Mouse (Mus musculus) urinary bladder, postnatal 25 days (tissue): ENCODE measurements around the gene Gm2000.
"Not testable (repeated sequence)": the region's sequence is repeated elsewhere in the genome, so short reads cannot be mapped to it uniquely, and the experiment has no call there.

ENCODE experiments used
- DNase-seq: peaks from one replicate; pipeline ENCODE4 v3.0.0; 2022; ENCODE audit warnings: low spot score

The Gm2000 gene

DNA sequence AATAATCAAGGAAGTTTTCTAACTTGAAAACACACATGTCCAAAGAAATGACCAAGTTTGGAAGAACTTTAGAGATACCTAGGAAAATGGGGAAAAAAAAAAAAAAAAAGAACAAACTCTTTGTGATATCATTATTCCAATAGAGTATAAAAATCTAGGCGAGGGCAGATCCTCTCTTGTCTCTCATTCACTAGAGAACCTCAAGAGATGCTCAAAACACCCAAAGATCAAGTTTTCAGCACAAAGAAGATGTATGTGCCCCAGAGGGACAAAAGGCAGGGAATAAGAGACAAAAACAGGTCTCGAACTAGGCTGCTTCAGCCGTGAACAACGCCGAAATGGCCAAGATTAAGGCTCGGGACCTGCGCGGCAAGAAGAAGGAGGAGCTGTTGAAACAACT is at the start of gene Gm2000:
TSS of gene Gm2000 (plus strand) at position 301 of the 400 bp plus-strand sequence.
- no peak for DNase-seq

DNA sequence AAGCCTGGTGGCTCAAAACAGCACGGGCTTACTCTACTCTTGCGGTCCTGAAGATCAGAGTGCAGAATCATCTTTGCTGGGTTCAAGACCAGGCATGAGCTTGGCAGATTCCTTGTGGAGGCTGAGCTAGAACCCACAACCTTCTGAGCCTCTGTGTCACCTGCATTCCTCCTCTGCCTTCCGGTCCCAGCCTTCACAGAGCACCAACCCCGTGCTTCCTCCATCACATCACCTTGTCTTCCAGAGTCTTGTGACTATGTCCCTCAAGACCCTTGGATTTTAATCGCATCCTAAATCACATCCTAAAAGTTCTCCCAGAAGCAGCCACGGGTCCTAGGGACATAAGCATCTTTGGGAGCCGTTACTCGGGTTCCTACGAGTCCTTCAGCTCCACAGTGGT is 42.7 kb upstream of the Gm2000 start:
- no peak for DNase-seq

DNA sequence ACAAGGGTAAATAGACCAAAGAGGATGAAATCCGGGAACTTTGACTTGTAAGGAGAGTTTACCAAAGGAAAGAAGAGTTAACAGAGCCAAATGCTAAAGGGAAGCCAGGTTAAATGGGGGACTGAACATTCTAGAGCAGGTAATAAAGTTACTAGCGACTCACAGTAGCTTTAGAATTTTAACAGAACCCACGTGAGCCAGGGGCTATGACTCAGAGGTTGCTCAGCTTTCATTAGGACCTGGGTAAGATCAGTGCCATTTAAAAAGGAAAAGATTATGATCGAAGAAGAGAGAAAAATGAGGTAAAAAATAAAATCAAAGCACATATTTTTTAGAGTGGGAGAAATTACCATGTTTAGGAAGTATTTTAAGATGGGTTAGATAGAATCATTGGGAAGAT is 25.0 kb upstream of the Gm2000 start:
- DNase-seq, result no peak

DNA sequence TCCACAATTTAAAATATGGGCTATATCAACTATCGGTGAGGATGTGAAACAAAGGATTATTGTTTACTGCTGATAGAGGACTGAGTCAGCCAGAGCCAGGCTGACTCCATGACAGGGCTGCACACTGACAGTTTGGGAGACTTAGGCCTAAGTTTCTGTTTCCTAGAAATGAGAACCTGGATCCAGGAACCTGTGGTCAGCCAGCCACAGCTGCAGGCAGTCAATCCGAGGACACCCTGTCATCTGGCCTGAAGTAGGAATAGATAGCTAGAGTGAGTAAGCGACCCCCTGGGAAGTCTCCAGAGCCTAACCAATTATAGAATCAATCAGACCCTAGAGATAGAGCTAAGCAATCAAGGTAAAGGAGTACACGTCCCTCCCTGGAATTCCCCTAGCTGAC is 21.4 kb upstream of the Gm2000 start:
- no peak for DNase-seq

DNA sequence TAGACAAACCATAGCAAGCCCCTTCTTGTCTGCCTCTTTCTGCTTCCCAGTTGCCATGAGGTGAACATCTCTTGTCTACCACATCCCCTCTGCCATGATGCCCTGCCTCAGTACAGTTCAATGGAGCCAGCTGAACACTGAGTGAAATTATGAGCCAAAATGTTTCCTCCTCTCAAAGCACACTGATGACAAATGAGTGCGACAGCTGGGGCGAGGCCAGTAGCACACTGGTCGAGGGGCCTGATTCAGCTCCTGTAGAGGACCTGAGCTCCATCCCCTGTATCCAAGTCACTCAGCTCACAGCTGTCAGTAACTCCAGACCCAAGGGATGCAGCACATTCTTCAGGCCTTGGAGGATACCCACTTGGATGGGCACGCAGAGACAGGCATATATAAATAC is 20.2 kb upstream of the Gm2000 start:
- DNase-seq, result no peak

DNA sequence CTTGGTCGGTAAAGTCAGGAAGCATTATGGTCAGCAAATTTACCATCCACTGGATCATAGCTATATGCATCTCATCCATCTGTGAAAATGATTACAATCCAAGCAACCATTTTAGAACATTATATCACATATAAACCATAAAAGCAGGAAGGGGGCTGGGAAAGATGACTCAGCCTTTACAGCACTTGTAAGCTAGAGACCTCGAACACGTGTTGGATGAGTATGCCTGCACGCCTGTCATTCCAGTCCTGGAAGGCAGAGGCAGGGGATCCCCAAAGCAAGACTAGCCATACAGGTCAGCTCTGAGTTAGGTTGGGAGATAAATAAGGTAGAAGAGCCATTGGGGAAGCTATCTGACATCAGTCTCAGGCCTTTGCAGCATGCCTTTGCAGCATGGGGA is 16.8 kb upstream of the Gm2000 start:
- DNase-seq, result no peak

DNA sequence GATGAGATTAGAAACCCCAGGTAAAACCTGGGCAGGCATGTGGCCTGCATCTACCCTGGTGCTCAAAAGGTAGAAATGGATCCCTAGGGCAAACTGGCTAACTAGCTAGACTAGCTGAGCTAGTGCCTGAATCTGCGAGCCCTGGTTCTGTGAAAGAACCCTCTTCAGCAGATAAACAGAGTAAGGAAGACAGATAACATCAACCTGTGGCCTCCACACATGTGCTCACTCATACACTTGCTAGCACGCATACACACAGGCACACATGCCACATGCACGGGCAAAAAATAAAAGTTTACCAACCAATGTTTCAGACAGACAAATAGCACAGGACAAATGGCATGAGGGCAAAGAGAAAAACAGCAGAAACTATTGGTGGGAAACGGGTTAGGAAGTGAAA is 15.4 kb upstream of the Gm2000 start:
- DNase-seq, result no peak

DNA sequence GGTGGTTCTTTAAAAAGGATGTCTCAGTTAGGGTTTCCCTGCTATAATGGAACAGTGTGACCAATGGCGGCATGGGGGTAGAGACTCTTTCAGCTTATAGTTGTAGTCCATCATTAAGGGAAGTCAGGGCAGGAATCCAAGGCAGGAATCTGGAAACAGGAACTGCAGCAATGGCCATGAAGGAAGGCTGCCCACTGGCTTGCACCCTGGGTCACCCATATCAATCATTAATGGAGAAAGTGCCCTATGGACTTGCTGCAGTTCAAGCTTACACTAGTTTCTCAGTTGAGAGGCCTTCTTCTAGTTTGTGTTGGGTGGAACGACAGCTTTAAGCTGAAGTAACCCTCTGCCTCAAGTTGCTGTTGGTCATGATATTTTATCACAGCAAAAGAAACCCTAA is 13.4 kb upstream of the Gm2000 start:
- DNase-seq, result no peak

DNA sequence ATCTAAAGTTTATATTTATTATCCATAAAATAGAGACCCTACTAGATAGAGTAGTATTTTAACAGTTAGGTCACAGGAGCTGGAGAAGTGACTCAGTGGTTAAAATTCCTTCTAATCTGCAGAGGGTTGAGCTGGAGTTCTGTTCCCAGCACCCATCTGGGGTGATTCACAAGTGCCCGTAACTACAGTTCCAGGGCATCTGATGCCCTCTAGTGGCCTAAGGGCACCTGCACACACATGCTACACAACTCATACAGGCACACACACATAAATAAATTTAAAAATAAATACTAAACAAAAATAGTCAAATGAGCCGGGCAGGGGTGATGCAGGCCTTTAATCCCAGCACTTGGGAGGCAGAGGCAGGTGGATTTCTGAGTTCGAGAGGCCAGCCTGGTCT is 15.4 kb downstream of the Gm2000 start:
- no peak for DNase-seq

DNA sequence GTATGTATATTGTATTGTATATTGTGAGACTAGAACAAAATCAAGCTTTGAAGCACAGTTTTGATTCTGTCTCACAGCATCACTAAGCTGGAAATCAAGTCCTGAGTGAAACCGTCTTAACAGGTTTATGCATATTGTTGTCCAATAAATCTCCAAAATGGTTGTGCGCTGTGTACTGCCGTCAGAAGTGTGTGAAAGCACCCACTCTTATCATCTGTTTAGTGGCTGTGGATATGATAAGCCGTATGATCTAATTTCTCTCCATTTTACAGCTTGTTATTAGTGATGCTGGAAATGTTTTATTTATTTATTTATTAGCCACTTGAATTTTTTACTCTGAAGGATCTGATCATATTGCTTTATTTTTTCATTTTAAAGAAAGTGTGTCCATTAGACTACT is 20.4 kb downstream of the Gm2000 start:
- DNase-seq, result no peak

DNA sequence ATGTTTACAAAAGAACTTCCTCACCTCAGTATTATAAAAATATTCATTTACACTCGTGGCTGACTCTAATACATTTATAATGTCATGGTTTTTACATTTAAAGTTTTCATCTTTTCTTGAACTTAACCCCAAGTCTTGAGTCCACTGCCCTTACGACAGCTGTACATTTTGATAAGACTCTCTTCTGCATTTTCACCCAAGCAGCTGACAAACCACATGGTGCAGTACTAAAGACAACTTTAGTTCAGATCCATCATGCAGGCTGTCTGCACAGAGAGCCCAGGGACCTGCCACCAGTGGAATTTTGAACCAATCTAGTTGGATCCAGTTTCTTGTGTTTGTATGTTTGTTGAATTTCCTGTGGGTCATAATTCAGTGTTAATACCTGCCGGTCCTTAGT is 21.0 kb downstream of the Gm2000 start:
- DNase-seq, result no peak

DNA sequence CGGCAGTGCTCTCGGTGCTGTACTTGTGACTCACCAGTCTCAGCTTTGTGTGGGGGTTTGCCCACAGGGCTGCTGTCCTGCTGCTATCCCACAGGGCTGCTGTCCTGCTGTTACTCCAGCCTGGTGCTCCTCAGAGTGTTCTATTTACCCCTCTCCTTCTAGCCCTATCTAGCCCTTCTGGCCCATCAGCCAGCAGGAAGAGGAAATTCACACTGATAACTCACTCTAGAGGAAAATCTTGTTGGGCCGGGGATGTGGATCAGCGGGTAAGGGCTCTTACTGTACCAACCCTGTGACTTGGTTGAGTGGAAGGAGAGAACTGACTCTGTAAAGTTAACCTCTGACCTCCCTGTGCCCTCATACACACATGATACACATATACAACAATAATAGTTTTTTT is 27.3 kb downstream of the Gm2000 start:
- no peak for DNase-seq

DNA sequence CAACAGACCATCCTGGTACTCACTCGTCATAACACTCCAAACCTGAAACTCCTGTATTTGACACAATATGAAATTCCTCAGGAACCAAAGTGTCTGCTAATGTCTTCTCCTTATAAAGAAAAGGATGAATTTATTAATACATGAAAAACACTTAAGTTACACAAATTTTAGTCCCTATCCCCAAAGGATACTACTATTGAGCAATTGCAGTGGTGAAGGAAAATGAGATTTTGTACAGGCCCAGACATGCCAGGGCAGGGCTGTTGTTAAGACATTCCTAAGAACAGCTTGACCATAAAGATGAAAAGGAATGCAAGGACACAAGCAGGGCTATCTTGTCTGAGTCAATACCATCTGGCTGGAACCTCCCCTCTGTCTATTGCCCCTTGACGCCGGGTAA is 34.3 kb downstream of the Gm2000 start:
- DNase-seq, result not testable (repeated sequence)

DNA sequence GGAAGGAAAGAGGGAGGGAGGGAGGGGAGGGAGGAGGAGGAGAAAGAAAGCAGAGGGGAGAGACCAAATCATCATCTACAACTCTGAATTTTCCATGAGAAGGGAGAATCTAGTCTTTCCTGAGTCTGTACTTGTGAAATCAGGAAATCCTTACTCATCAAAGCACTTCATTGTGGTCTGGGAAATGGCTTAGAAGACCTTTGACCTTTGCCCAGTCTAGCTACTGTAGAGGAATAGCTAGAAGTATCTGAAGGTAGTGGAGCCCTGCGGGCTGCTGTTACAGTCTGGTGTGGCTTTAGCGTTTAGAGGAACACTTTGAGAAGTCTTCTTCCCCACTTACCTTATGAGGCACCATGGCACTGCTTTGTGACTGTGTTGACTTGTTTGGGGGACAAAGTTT is 36.7 kb downstream of the Gm2000 start:
- DNase-seq, result no peak

DNA sequence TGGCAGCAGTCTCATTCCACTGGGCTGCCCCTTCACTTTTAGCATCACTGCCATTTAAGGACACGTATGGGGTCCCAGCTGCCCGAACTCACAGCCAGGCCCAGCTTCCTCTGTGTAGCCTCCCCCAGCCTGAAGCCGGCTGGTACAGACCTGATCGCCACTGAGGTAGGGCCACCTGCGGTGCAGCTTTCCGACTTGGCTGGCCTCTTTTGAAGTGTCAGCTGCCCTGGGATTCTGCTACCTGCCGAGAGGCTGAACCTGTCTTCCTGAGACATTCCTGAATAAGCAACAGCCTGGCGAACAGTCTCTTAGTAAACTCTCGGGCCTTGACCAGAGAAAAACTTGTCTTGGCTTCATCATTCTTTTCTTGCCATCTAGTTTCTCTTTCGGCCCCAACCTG is 37.4 kb downstream of the Gm2000 start:
- no peak for DNase-seq

DNA sequence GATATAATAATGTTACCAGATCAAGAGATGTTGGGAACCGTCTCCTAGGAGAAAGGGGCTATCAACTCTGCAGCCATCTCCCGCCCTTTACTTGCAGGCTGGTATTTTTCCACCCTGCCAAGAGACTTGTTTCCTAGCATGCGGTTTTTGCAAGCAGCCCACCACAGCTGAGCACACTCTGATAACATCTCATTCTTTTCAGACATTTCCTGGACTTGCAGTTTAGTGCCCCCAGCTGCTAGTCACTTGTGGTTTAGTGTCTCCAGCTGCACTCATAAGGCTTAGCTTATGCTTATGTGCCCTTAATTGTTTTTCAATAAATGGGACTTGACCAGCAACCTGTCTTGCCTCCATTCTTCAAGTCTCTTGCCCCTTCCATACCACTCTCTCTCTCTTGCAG is 42.2 kb downstream of the Gm2000 start:
- DNase-seq, result no peak

DNA sequence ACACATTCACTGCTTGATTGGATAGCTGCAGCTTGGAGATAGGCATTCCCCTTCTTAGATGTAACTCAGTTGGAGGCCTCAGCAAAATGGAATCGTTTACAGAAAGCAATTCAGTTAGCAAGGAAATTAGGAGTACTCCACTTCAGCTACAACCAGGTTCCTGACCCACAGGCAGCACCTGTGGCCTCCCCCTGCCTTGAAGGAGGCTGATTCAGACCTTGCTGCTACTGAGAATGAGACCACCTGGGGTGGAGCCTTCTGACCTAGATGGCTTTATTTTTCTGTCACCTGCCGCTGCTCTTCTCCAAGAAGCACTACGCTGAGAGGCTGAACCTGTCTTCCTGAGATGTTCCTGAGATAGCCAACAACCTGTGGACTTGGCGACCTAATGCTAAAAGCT is 42.7 kb downstream of the Gm2000 start:
- no peak for DNase-seq
